Mouse (Mus musculus): ENCODE results near the gene Olfr1016.

GRCm38 (mm10) chr2:85818179-85818578 lies 15.8 kb upstream of the Olfr1016 start, which contains the start of gene Olfr1018:
- no peak for TF ChIP-seq CTCF (IDR thresholded peaks at IDR 0.05; ENCODE audit: low read depth)
- no peak for TF ChIP-seq EP300 (optimal IDR thresholded peaks at IDR 0.05)

Data from stomach, postnatal 0 days (tissue).